Mouse (Mus musculus): ENCODE measurements at regions not wholly inside any gene's neighbourhood (a gene's known extent, or its start where the extent isn't known, plus 50 kb on each side); places are given as distances from the start of the nearest gene placed in this dataset.

DNA sequence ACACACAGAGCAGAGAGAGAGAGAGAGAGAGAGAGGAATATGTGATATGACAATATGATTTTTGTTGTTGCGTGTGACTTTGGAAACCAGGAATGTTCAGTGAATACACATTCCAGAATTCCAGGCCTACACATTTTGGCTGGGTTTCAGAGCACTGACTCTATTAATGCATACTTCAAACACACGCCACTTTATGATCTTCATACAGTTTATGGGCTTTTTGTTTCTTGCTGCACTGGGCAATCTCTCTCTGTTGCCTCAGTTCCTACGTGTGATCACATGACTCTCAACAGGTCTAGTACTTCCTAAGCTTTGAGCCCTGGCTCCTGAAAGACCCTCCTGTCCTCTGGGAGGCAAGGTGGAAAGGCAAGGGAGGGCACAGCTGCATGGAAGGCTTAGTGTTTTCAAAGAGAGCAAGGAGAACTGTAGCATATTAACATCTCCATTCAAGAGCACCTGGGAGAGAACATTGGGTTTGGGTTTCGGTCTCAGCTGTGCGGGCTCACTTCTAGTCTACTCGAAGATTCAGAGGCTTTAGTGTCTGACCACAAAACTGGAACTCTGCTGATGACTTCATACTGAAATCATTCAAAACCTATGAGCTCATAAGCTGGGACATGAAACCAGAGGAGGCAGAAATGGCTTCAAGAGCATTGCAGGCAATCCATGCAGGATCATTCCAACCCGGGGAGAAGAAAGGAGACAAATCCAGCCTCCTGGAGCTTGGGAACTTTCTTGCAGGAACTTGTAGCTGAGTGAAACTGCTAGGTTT, 87.9 kb upstream of the C1qtnf3 start:
- TF ChIP-seq MAFK (IDR thresholded peaks at IDR 0.05; ENCODE audit: insufficient read depth, low read depth, low read length) (no peak), ZNF384 (IDR thresholded peaks at IDR 0.05; ENCODE audit: low read depth, low read length) (no peak), ZC3H11A (IDR thresholded peaks at IDR 0.05; ENCODE audit: borderline replicate concordance, low read depth, low read length) (no peak), HCFC1 (IDR thresholded peaks at IDR 0.05; ENCODE audit: borderline replicate concordance, insufficient read depth, low read length) (no peak), CHD2 (IDR thresholded peaks at IDR 0.05; ENCODE audit: low read depth, low read length) (no peak)
- Histone ChIP-seq H3K27ac (ENCODE audit: insufficient read depth, low read depth, low read length, poor library complexity, severe bottlenecking) (no peak overlapping the region), H3K4me1 (ENCODE audit: control insufficient read depth in 2 of 2, insufficient read depth in 2 of 2, low read length in 2 of 2, poor library complexity in 1 of 2) (peaks cover 2 to 6% of the 10 kb centered on the region in 2 experiments; a peak in 3 of 4 replicates), H3K4me3 (ENCODE audit: insufficient read depth in 1 of 2, low read depth in 1 of 2, low read length in 2 of 2, poor library complexity in 1 of 2, severe bottlenecking in 1 of 2) (no peak overlapping the region), H3K9ac (ENCODE audit: insufficient read depth, low read depth, low read length, poor library complexity, severe bottlenecking) (no peak overlapping the region), H3K9me3 (ENCODE audit: control insufficient read depth, insufficient read depth, low read depth, low read length) (no peaks in the 10 kb centered on the region), H3K36me3 (ENCODE audit: control insufficient read depth, insufficient read depth, low read length, poor library complexity, severe bottlenecking) (no peaks in the 10 kb centered on the region)
- DNase-seq (ENCODE audit: low read depth, low spot score) = no peak
- in situ Hi-C loops (cut with MboI; ENCODE audit: low sequenced_read_pairs in 2 of 2, unreplicated experiment in 2 of 2) = no loop called here

DNA sequence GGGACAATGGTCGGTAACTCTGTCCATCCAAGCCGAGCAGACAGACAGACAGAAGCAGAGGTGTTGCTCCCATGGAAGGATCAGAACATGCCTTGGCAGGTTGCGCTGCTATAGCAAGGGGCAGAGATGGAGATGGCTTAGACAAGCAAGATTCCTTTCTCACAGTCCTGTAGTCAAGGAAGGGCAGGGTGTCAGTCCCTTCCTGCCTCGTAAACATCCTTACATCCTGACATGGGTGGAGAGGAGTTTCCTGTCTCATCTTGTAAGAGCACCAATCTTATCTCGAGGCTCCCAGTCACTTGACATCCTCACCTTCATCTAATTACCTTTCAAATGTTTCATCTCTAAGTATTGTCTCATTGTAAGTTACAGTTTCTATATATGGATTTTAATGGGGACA, 87.0 kb upstream of the C1qtnf3 start:
- peaks cover 4 to 6% of the 10 kb centered on the region in 2 experiments; a peak in 3 of 4 replicates for H3K4me1 ChIP-seq (ENCODE audit: control insufficient read depth in 2 of 2, insufficient read depth in 2 of 2, low read length in 2 of 2, poor library complexity in 1 of 2)
- in situ Hi-C loops (cut with MboI; ENCODE audit: low sequenced_read_pairs in 2 of 2, unreplicated experiment in 2 of 2) = no loop called here
- no peak overlapping the region for H3K9ac ChIP-seq (ENCODE audit: insufficient read depth, low read depth, low read length, poor library complexity, severe bottlenecking)
- H3K27ac ChIP-seq (ENCODE audit: insufficient read depth, low read depth, low read length, poor library complexity, severe bottlenecking) = no peak overlapping the region
- TF ChIP-seq ZC3H11A (IDR thresholded peaks at IDR 0.05; ENCODE audit: borderline replicate concordance, low read depth, low read length) = no peak
- TF ChIP-seq MAFK (IDR thresholded peaks at IDR 0.05; ENCODE audit: insufficient read depth, low read depth, low read length) = no peak
- TF ChIP-seq CHD2 (IDR thresholded peaks at IDR 0.05; ENCODE audit: low read depth, low read length) = no peak
- TF ChIP-seq HCFC1 (IDR thresholded peaks at IDR 0.05; ENCODE audit: borderline replicate concordance, insufficient read depth, low read length) = no peak
- no peak for TF ChIP-seq ZNF384 (IDR thresholded peaks at IDR 0.05; ENCODE audit: low read depth, low read length)
- no peaks in the 10 kb centered on the region for H3K36me3 ChIP-seq (ENCODE audit: control insufficient read depth, insufficient read depth, low read length, poor library complexity, severe bottlenecking)
- H3K9me3 ChIP-seq (ENCODE audit: control insufficient read depth, insufficient read depth, low read depth, low read length) = no peaks in the 10 kb centered on the region
- no peak for DNase-seq (ENCODE audit: low read depth, low spot score)
- H3K4me3 ChIP-seq (ENCODE audit: insufficient read depth in 1 of 2, low read depth in 1 of 2, low read length in 2 of 2, poor library complexity in 1 of 2, severe bottlenecking in 1 of 2) = no peak overlapping the region

DNA sequence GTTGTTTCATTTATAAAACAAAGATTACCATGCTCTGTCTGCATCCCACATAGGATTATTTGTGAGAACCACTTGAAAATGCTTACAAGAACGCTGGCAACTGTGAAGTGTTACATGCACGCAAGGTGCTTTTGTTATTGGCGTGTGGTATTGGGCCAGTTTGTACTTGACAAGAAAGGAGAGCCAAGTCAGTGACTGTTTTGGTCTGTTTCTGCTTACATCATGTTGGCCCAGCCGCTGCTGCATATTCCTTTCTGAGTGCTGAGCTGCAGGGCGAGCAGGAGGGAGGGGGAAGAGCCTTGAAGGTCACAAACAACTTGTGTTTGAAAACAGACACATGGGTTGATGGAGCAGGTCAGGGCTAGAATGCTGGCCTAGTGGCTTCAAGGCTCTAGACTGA, 85.3 kb upstream of the C1qtnf3 start:
- in situ Hi-C loops (cut with MboI; ENCODE audit: low sequenced_read_pairs in 2 of 2, unreplicated experiment in 2 of 2) = no loop called here
- DNase-seq (ENCODE audit: low read depth, low spot score) = no peak
- Histone ChIP-seq H3K36me3 (ENCODE audit: control insufficient read depth, insufficient read depth, low read length, poor library complexity, severe bottlenecking) (no peaks in the 10 kb centered on the region), H3K4me3 (ENCODE audit: insufficient read depth in 1 of 2, low read depth in 1 of 2, low read length in 2 of 2, poor library complexity in 1 of 2, severe bottlenecking in 1 of 2) (no peak overlapping the region), H3K9ac (ENCODE audit: insufficient read depth, low read depth, low read length, poor library complexity, severe bottlenecking) (no peak overlapping the region), H3K9me3 (ENCODE audit: control insufficient read depth, insufficient read depth, low read depth, low read length) (no peaks in the 10 kb centered on the region), H3K4me1 (ENCODE audit: control insufficient read depth in 2 of 2, insufficient read depth in 2 of 2, low read length in 2 of 2, poor library complexity in 1 of 2) (peaks cover 4 to 6% of the 10 kb centered on the region in 2 experiments; a peak in 3 of 4 replicates), H3K27ac (ENCODE audit: insufficient read depth, low read depth, low read length, poor library complexity, severe bottlenecking) (no peak overlapping the region)
- TF ChIP-seq ZC3H11A (IDR thresholded peaks at IDR 0.05; ENCODE audit: borderline replicate concordance, low read depth, low read length) (no peak), MAFK (IDR thresholded peaks at IDR 0.05; ENCODE audit: insufficient read depth, low read depth, low read length) (no peak), ZNF384 (IDR thresholded peaks at IDR 0.05; ENCODE audit: low read depth, low read length) (no peak), HCFC1 (IDR thresholded peaks at IDR 0.05; ENCODE audit: borderline replicate concordance, insufficient read depth, low read length) (no peak), CHD2 (IDR thresholded peaks at IDR 0.05; ENCODE audit: low read depth, low read length) (no peak)

GRCm38 (mm10) chr15:10868115-10868514, 84.0 kb upstream of the C1qtnf3 start:
- Histone ChIP-seq H3K4me3 (ENCODE audit: insufficient read depth in 1 of 2, low read depth in 1 of 2, low read length in 2 of 2, poor library complexity in 1 of 2, severe bottlenecking in 1 of 2) (no peak overlapping the region), H3K27ac (ENCODE audit: insufficient read depth, low read depth, low read length, poor library complexity, severe bottlenecking) (no peak overlapping the region), H3K9ac (ENCODE audit: insufficient read depth, low read depth, low read length, poor library complexity, severe bottlenecking) (no peak overlapping the region), H3K4me1 (ENCODE audit: control insufficient read depth in 2 of 2, insufficient read depth in 2 of 2, low read length in 2 of 2, poor library complexity in 1 of 2) (peaks cover 4 to 6% of the 10 kb centered on the region in 2 experiments; a peak in 3 of 4 replicates), H3K36me3 (ENCODE audit: control insufficient read depth, insufficient read depth, low read length, poor library complexity, severe bottlenecking) (no peaks in the 10 kb centered on the region), H3K9me3 (ENCODE audit: control insufficient read depth, insufficient read depth, low read depth, low read length) (no peaks in the 10 kb centered on the region)
- in situ Hi-C loops (cut with MboI; ENCODE audit: low sequenced_read_pairs in 2 of 2, unreplicated experiment in 2 of 2) = no loop called here
- TF ChIP-seq MAFK (IDR thresholded peaks at IDR 0.05; ENCODE audit: insufficient read depth, low read depth, low read length) (no peak), HCFC1 (IDR thresholded peaks at IDR 0.05; ENCODE audit: borderline replicate concordance, insufficient read depth, low read length) (no peak), CHD2 (IDR thresholded peaks at IDR 0.05; ENCODE audit: low read depth, low read length) (no peak), ZC3H11A (IDR thresholded peaks at IDR 0.05; ENCODE audit: borderline replicate concordance, low read depth, low read length) (no peak), ZNF384 (IDR thresholded peaks at IDR 0.05; ENCODE audit: low read depth, low read length) (no peak)
- no peak for DNase-seq (ENCODE audit: low read depth, low spot score)
